Mouse (Mus musculus) hindbrain, embryonic 11.5 days (tissue): ENCODE data around the gene Emc10. TPM values are rescaled to one million over a fixed set of nuclear protein-coding genes. Genes with fewer than 3 reads are reported as not detected.

ENCODE experiments used
- ATAC-seq: fragments of 200-750 bp; cut with Nextera tagmentation; 2 replicates; pipeline ENCODE4 v1.8.0; 2017; ENCODE audit warnings: mild to moderate bottlenecking, moderate TSS enrichment, moderate library complexity; ENCODE audit not compliant: low FRiP score
- DNase-seq: peaks from one replicate; pipeline ENCODE4 v3.0.0-alpha.2; 2015; ENCODE audit warnings: low spot score
- H3K27ac ChIP-seq: fragments of 300-500 bp; sonication (generic); 2 replicates; pipeline ENCODE4 v1.5.1; 2014; ENCODE audit warnings: mild to moderate bottlenecking, low read depth, low read length
- H3K27me3 ChIP-seq: fragments of 300-500 bp; sonication (generic); 2 replicates; pipeline ENCODE4 v1.6.1; 2014; ENCODE audit warnings: mild to moderate bottlenecking, low read length, moderate library complexity, mixed read lengths; ENCODE audit not compliant: control insufficient read depth, insufficient read depth
- H3K36me3 ChIP-seq: fragments of 300-500 bp; sonication (generic); 2 replicates; pipeline ENCODE4 v1.6.1; 2014; ENCODE audit warnings: mild to moderate bottlenecking, low read length, moderate library complexity, mixed read lengths; ENCODE audit not compliant: control insufficient read depth, insufficient read depth
- H3K4me1 ChIP-seq: fragments of 300-500 bp; sonication (generic); replicated peaks from 2 replicates; pipeline ENCODE4 v1.6.1; 2014; ENCODE audit warnings: low read length, mixed read lengths; ENCODE audit not compliant: control insufficient read depth, insufficient read depth
- H3K4me2 ChIP-seq: fragments of 300-500 bp; sonication (generic); replicated peaks from 2 replicates; pipeline ENCODE4 v1.6.1; 2014; ENCODE audit warnings: mild to moderate bottlenecking, low read depth, low read length
- H3K4me3 ChIP-seq: fragments of 300-500 bp; sonication (generic); 2 replicates; pipeline ENCODE4 v1.5.1; 2014; ENCODE audit warnings: low read depth, low read length
- H3K9ac ChIP-seq: fragments of 300-500 bp; sonication (generic); 2 replicates; pipeline ENCODE4 v1.6.1; 2014; ENCODE audit warnings: low read depth, low read length
- H3K9me3 ChIP-seq: fragments of 300-500 bp; sonication (generic); 2 replicates; pipeline ENCODE4 v1.6.1; 2016; ENCODE audit warnings: low read length; ENCODE audit not compliant: control insufficient read depth
- WGBS: fragments of 180-500 bp; shearing (Covaris S2); extraction: QIAGEN DNeasy Blood & Tissue Kit; methylation state at CpG from one replicate; pipeline ENCODE4 v1.1.7; 2014; 5-methylcytosine and 5-hydroxymethylcytosine counted together
- polyA plus RNA-seq: library from polyadenylated mRNA; unstranded; fragments of >200 nt; fragmentation: Nextera tagmentation; extraction: Ambion mirVana; gene quantifications from 2 replicates; pipeline ENCODE4 v1.2.1, GENCODE M21; 2014

The Emc10 gene
- polyA plus RNA-seq, 1 experiment from 2014 or later = 90.2 TPM

GRCm38 (mm10) chr7:44492166-44492826 lies 4.0 kb downstream of the Emc10 start:
- Histone ChIP-seq H3K4me2 (no peak overlapping the region), H3K27me3 (no peaks in the 10 kb centered on the region), H3K4me3 (no peak overlapping the region), H3K36me3 (no peaks in the 10 kb centered on the region), H3K9ac (no peak overlapping the region), H3K27ac (no peak overlapping the region), H3K9me3 (no peaks in the 10 kb centered on the region), H3K4me1 (peaks cover 4% of the 10 kb centered on the region; the same call in 1 of the 2 replicates)
- no peak for DNase-seq
- WGBS = 92% methylated on average over 21 of the region's 21 CpGs
- ATAC-seq = no peak

- Histone ChIP-seq H3K4me3 (no peak overlapping the region), H3K9me3 (no peaks in the 10 kb centered on the region), H3K9ac (no peak overlapping the region), H3K4me2 (no peak overlapping the region), H3K27ac (no peak overlapping the region), H3K4me1 (peaks cover 4% of the 10 kb centered on the region; the same call in 1 of the 2 replicates), H3K27me3 (no peaks in the 10 kb centered on the region), H3K36me3 (no peaks in the 10 kb centered on the region)
- ATAC-seq (no peak), DNase-seq (no peak)
- 94% methylated on average over 5 of the region's 5 CpGs for WGBS
Observed at GRCm38 (mm10) chr7:44491391-44491790, 4.9 kb downstream of the Emc10 start.

GRCm38 (mm10) chr7:44490281-44490680 lies 6.0 kb downstream of the Emc10 start:
- ATAC-seq (no peak), DNase-seq (no peak)
- Histone ChIP-seq H3K4me1 (peaks cover 1% of the 10 kb centered on the region; the same call in 1 of the 2 replicates), H3K4me3 (no peak overlapping the region), H3K9ac (no peak overlapping the region), H3K36me3 (no peaks in the 10 kb centered on the region), H3K27me3 (no peaks in the 10 kb centered on the region), H3K9me3 (no peaks in the 10 kb centered on the region), H3K4me2 (no peak overlapping the region), H3K27ac (no peak overlapping the region)
- 93% methylated on average over 4 of the region's 4 CpGs for WGBS

DNA sequence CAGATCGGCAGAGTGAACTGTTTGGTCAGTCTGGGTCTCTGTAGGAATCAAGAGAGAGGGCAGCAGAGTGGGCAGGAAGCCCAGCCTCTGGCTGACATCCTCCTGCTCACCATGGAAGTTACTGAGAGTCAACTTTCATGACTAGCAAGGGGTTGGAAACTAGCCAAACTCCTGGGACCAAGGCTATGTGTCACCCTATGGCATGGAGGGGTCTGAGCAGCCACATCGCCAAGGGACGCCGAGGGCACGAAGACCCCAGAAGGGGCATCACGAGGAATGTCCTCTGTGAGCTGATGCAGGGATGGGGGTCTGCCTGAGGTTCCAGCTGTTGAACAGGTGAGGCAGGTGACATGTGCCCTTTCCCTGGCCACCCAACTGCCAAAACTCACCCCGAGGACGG lies 7.8 kb downstream of the Emc10 start:
- no peak overlapping the region for H3K4me2 ChIP-seq
- DNase-seq = no peak
- H3K36me3 ChIP-seq = no peaks in the 10 kb centered on the region
- no peak overlapping the region for H3K27ac ChIP-seq
- H3K9ac ChIP-seq = no peak overlapping the region
- H3K9me3 ChIP-seq = no peaks in the 10 kb centered on the region
- no peak for ATAC-seq
- no peaks in the 10 kb centered on the region for H3K4me1 ChIP-seq
- WGBS = 88% methylated on average over 8 of the region's 8 CpGs
- no peaks in the 10 kb centered on the region for H3K27me3 ChIP-seq
- H3K4me3 ChIP-seq = no peak overlapping the region

DNA sequence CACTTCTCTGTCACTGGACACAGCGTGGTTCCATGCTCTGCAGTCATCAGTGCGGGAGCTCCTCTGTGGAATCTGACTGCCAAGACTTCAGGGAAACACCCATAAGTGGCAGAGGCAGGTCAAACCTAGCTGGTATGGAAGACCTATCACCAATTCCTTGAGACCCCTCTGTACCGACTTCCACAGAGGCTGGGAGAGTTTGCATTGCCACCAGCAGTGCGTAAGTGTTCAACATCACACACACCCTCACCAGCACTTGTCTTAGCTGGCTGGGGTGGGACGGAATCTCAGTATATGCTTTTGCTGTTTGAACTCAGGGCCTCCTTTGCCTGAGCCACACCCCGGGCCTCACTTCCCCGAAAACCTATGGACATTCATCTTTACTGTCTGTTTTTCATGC lies 8.4 kb downstream of the Emc10 start:
- DNase-seq (no peak), ATAC-seq (no peak)
- Histone ChIP-seq H3K36me3 (no peaks in the 10 kb centered on the region), H3K27me3 (no peaks in the 10 kb centered on the region), H3K4me3 (no peak overlapping the region), H3K9me3 (no peaks in the 10 kb centered on the region), H3K4me1 (no peaks in the 10 kb centered on the region), H3K27ac (no peak overlapping the region), H3K9ac (no peak overlapping the region), H3K4me2 (no peak overlapping the region)
- 92% methylated on average over 7 of the region's 7 CpGs for WGBS

DNA sequence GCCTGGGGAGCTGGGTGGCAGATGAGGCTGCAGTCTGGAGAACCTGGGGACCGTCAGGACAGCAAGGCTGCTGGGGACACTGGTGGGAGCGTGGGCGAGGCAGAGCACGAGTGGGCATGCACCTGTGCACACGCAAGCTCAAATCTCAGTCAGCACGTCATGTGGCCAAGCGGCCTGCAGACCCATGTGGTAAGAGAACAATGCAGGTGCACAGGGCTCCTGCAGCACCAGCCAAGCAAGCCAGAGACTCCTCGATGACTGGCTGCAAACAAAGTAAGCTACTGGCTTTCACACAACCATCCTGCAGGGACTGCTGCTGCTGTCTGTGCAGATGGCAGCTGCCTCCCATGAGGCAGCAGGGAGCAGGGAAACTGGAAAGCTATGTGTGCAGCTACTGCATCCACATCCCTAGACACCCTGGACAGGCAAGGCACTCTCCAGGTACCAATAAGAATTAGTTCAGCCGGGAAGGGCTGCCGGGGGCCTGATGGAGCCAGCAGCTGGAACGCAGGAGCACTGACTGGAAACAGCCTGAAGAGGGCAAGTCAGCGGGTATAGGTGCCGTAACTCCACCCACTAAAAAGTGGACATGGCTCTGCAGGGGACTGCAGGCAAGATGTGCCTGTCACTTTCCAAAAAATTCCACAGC lies 9.3 kb downstream of the Emc10 start:
- no peaks in the 10 kb centered on the region for H3K4me1 ChIP-seq
- no peak overlapping the region for H3K4me3 ChIP-seq
- 67% methylated on average over 13 of the region's 13 CpGs for WGBS
- H3K9ac ChIP-seq = no peak overlapping the region
- DNase-seq = no peak
- H3K27me3 ChIP-seq = 0 out of 2 replicates have a peak, but pooled peaks cover 3% of the 10 kb centered on the region
- H3K4me2 ChIP-seq = no peak overlapping the region
- H3K9me3 ChIP-seq = no peaks in the 10 kb centered on the region
- no peaks in the 10 kb centered on the region for H3K36me3 ChIP-seq
- H3K27ac ChIP-seq = no peak overlapping the region
- no peak for ATAC-seq

DNA sequence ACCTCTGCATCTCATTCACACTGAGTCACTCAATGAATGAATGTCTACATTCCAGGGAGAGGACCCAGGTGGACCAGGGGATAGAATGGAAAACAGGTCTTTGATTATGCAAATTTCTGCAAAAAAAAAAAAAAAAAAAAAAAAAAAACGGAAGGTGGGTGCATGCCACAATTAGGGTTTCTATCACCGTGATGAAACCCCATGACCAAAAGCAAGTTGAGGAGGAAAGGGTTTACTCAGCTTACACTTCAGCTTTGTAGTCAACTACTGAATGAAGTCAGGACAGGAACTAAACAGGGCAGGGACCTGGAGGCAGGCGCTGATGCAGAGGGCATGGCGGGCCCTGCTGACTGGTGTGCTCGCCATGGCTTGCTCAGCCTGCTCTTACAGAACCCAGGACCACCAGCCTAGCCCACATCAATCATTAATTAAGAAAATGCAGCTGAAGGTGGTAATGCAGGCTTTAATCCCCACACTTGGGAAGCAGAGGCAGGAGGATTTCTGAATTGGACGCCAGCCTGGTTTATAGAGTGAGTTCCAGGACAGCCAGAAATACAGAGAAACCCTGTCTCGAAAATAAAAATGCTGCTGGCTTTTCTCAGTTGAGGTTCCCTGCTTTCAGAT lies 10.6 kb downstream of the Emc10 start:
- no peak; the same call in 1 of the 2 replicates for ATAC-seq
- WGBS = 68% methylated on average over 6 of the region's 7 CpGs

DNA sequence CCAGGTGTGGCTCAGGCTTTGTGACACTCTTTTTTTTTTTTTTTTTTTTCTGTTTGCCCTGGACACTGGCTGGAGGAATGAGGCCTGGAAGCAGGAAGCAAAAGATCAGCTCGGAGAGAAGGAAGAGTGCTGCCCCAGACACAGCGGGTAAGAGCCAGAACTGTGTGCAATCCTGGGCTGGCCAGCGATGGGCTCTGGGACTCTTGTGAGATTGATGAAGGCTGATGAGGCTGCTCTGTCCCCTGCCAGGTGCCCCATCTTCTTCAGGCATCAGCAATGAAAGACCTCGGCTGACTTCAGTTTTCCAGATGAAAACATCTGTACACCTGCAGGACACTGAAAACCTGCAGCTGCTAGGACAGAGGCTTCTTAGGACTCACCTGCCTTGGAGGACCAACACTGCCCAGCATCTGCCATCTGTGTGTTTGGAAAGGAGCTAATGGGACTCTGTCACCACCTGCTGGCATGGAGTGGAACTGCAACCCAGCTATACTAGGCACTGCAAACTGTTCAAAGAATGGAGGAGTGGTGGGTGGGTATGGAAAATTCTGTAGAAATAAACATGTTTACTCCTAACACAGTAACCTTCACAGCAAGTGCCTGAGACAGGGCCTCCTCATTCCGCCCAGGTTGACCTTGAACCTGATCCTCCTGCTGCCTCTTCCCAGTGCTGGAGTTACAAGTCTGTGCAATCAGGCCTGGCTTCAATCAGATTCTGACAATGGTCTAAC lies 11.3 kb downstream of the Emc10 start:
- DNase-seq = peak; percentile 91
- Histone ChIP-seq H3K27me3 (0 out of 2 replicates have a peak, but pooled peaks cover 3% of the 10 kb centered on the region), H3K4me3 (no peak overlapping the region), H3K9me3 (no peaks in the 10 kb centered on the region), H3K4me2 (no peak overlapping the region), H3K36me3 (no peaks in the 10 kb centered on the region), H3K27ac (no peak overlapping the region), H3K4me1 (no peaks in the 10 kb centered on the region), H3K9ac (no peak overlapping the region)
- WGBS = 40% methylated on average over 5 of the region's 5 CpGs
- peak; percentile 75 for ATAC-seq

More for the DNA sequence above, 10.6 kb downstream of the Emc10 start:
- Histone ChIP-seq H3K4me3 (no peak overlapping the region), H3K27ac (no peak overlapping the region), H3K27me3 (0 out of 2 replicates have a peak, but pooled peaks cover 3% of the 10 kb centered on the region), H3K4me2 (no peak overlapping the region), H3K9me3 (no peaks in the 10 kb centered on the region), H3K9ac (no peak overlapping the region), H3K4me1 (no peaks in the 10 kb centered on the region), H3K36me3 (no peaks in the 10 kb centered on the region)
- DNase-seq = no peak
